Mouse (Mus musculus) G1E (cell line): ENCODE data around the gene Dll4.

Experiments
- CTCF ChIP-seq: IDR thresholded peaks from 2 replicates; pipeline ENCODE4 v1.5.1; 2012; ENCODE audit warnings: low read depth, low read length, inconsistent platforms, mixed read lengths
- GATA2 ChIP-seq: IDR thresholded peaks from 2 replicates; pipeline ENCODE4 v1.6.1; 2012; ENCODE audit warnings: low read depth, low read length, inconsistent platforms, borderline replicate concordance

GRCm38 (mm10) chr2:119364969-119365368 is 39.4 kb downstream of the Dll4 start:
- TF ChIP-seq GATA2 (no peak), CTCF (no peak)
